Mouse (Mus musculus): Measurements from ENCODE around the gene Rgs6.

- no peak for TF ChIP-seq CTCF (conservative IDR thresholded peaks at IDR 0.05; ENCODE audit: insufficient read depth, insufficient read length, low read depth, low read length)
- TF ChIP-seq POLR2A (IDR thresholded peaks at IDR 0.05; ENCODE audit: low read depth, low read length) = no peak
Observed at GRCm38 (mm10) chr12:83143071-83143470, 555.0 kb downstream of the Rgs6 start.

All from kidney, adult 2 months (tissue).